Mouse (Mus musculus) liver, embryonic 16.5 days (tissue): ENCODE data around the gene Aox1. TPM values are rescaled to one million over a fixed set of nuclear protein-coding genes. Genes with fewer than 3 reads are reported as not detected.
A peak's percentile ranks its signal among the peaks of the same experiment; 100 is the strongest.
"Not testable (repeated sequence)": the region's sequence is repeated elsewhere in the genome, so short reads cannot be mapped to it uniquely, and the experiment has no call there.

ENCODE experiments used
- ATAC-seq: fragments of 200-750 bp; cut with Nextera tagmentation; 2 replicates; pipeline ENCODE4 v1.8.0; 2017; ENCODE audit warnings: low read depth, mild to moderate bottlenecking, moderate number of reproducible peaks, moderate library complexity
- H3K27ac ChIP-seq: fragments of 300-500 bp; sonication (generic); 2 replicates; pipeline ENCODE4 v1.5.1; 2014; ENCODE audit warnings: mild to moderate bottlenecking, low read length
- H3K27me3 ChIP-seq: fragments of 300-500 bp; sonication (generic); 2 replicates; pipeline ENCODE4 v1.6.1; 2014; ENCODE audit warnings: low read depth, low read length, mixed read lengths; ENCODE audit not compliant: control insufficient read depth, insufficient read depth
- H3K36me3 ChIP-seq: fragments of 300-500 bp; sonication (generic); 2 replicates; pipeline ENCODE4 v1.6.1; 2014; ENCODE audit warnings: mild to moderate bottlenecking; ENCODE audit not compliant: control insufficient read depth, insufficient read depth
- H3K4me1 ChIP-seq: fragments of 300-500 bp; sonication (generic); 2 replicates; pipeline ENCODE4 v1.6.1; 2014; ENCODE audit warnings: low read depth, low read length, mixed read lengths; ENCODE audit not compliant: control insufficient read depth
- H3K4me2 ChIP-seq: fragments of 300-500 bp; sonication (generic); 2 replicates; pipeline ENCODE4 v1.6.1; 2014; ENCODE audit warnings: low read depth, low read length, mixed read lengths
- H3K4me3 ChIP-seq: fragments of 300-500 bp; sonication (generic); 2 replicates; pipeline ENCODE4 v1.5.1; 2014; ENCODE audit warnings: low read depth, mild to moderate bottlenecking, low read length
- H3K9ac ChIP-seq: fragments of 300-500 bp; sonication (generic); 2 replicates; pipeline ENCODE4 v1.6.1; 2014; ENCODE audit warnings: low read depth, low read length
- H3K9me3 ChIP-seq: fragments of 300-500 bp; sonication (generic); replicated peaks from 2 replicates; pipeline ENCODE4 v1.6.1; 2016; ENCODE audit warnings: low read length; ENCODE audit not compliant: control insufficient read depth
- WGBS: fragments of 180-500 bp; shearing (Covaris S2); extraction: QIAGEN DNeasy Blood & Tissue Kit; methylation state at CpG from one replicate; pipeline ENCODE4 v1.1.7; 2014; ENCODE audit not compliant: insufficient replicate concordance; 5-methylcytosine and 5-hydroxymethylcytosine counted together
- polyA plus RNA-seq: library from polyadenylated mRNA; unstranded; fragments of >200 nt; fragmentation: Nextera tagmentation; extraction: Ambion mirVana; gene quantifications from 2 replicates; pipeline ENCODE4 v1.2.1, GENCODE M21; 2015

Gene Aox1
- polyA plus RNA-seq, 1 experiment from 2014 or later = 0.44 TPM

GRCm38 (mm10) chr1:58030156-58030871 is 583 bp downstream of the Aox1 start:
- WGBS = 33% methylated on average over 13 of the region's 13 CpGs
- H3K4me2 ChIP-seq = peak overlapping the region; percentile 58
- H3K4me3 ChIP-seq = peak overlapping the region; percentile 43
- no peaks in the 10 kb centered on the region for H3K36me3 ChIP-seq
- peak overlapping the region; percentile 31; the same call in 1 of the 2 replicates for H3K9ac ChIP-seq
- peaks cover 17% of the 10 kb centered on the region for H3K4me1 ChIP-seq
- no peak overlapping the region for H3K27ac ChIP-seq
- no peaks in the 10 kb centered on the region for H3K9me3 ChIP-seq
- H3K27me3 ChIP-seq = no peaks in the 10 kb centered on the region
- 0 out of 2 replicates have a peak, but pooled peaks have one; percentile 49 for ATAC-seq

- Histone ChIP-seq H3K4me3 (no peak overlapping the region), H3K9ac (no peak overlapping the region), H3K27ac (no peak overlapping the region), H3K4me2 (no peak overlapping the region), H3K36me3 (no peaks in the 10 kb centered on the region), H3K9me3 (no peaks in the 10 kb centered on the region), H3K27me3 (no peaks in the 10 kb centered on the region), H3K4me1 (peaks cover 17% of the 10 kb centered on the region)
- ATAC-seq = no peak
- 52% methylated on average over 10 of the region's 10 CpGs for WGBS
Measured at GRCm38 (mm10) chr1:58031160-58031769, 1.5 kb downstream of the Aox1 start.

DNA sequence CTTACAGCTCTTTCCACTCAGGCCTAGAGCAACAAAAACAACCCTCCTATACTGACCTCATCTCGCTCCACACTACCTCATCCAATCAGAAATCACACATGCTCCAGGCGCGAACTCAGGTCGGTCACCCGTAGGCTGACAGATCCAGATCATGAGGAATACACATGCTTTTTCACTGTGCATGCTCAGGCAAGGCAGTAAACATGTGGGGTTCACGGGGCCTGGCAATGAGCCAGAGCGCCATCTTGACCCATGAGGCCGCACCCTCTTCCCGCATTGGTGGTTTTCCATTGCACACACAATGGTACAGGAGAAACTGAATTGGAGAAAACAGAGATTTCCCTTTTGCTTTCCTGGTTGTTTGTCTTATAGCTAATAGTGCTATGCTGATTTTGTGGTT is 7.6 kb downstream of the Aox1 start:
- WGBS = 86% methylated on average over 9 of the region's 9 CpGs
- H3K9me3 ChIP-seq, H3K4me1 ChIP-seq, H3K27me3 ChIP-seq, H3K4me3 ChIP-seq, ATAC-seq, H3K4me2 ChIP-seq, H3K9ac ChIP-seq, H3K27ac ChIP-seq, H3K36me3 ChIP-seq: not testable (repeated sequence)

- H3K4me1 ChIP-seq = no peaks in the 10 kb centered on the region
- H3K4me2 ChIP-seq = no peak overlapping the region
- no peak overlapping the region for H3K9ac ChIP-seq
- no peak overlapping the region for H3K4me3 ChIP-seq
- H3K27ac ChIP-seq = no peak overlapping the region
- no peaks in the 10 kb centered on the region for H3K36me3 ChIP-seq
- 42% methylated on average over 3 of the region's 3 CpGs for WGBS
- ATAC-seq = no peak
- H3K9me3 ChIP-seq = no peaks in the 10 kb centered on the region
- no peaks in the 10 kb centered on the region for H3K27me3 ChIP-seq
Measured at GRCm38 (mm10) chr1:58045076-58045475, 15.3 kb downstream of the Aox1 start.

DNA sequence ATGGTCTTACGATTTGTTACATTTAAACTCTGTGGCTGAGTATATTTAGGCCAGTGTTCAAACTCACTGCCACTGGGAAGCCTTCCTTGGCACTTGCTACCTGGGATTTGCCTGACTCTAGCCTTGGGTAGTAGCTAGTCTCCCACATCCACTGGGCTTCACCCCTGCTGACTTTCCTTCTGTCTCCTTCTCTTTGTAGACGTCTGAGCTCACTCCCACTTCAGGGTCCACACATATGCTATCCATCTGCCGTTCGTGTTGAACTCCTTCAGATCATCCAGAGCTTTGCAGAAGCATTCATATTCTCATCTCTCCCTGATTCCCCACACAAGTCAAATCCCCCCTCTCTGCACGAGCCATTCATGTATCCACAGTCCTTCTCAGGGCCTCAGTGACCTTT is 15.8 kb downstream of the Aox1 start:
- H3K9me3 ChIP-seq = no peaks in the 10 kb centered on the region
- no peaks in the 10 kb centered on the region for H3K4me1 ChIP-seq
- no peak overlapping the region for H3K4me3 ChIP-seq
- ATAC-seq = no peak
- H3K4me2 ChIP-seq = no peak overlapping the region
- no peaks in the 10 kb centered on the region for H3K27me3 ChIP-seq
- no peak overlapping the region for H3K9ac ChIP-seq
- no peak overlapping the region for H3K27ac ChIP-seq
- H3K36me3 ChIP-seq = no peaks in the 10 kb centered on the region
- WGBS = 54% methylated on average over 5 of the region's 5 CpGs

DNA sequence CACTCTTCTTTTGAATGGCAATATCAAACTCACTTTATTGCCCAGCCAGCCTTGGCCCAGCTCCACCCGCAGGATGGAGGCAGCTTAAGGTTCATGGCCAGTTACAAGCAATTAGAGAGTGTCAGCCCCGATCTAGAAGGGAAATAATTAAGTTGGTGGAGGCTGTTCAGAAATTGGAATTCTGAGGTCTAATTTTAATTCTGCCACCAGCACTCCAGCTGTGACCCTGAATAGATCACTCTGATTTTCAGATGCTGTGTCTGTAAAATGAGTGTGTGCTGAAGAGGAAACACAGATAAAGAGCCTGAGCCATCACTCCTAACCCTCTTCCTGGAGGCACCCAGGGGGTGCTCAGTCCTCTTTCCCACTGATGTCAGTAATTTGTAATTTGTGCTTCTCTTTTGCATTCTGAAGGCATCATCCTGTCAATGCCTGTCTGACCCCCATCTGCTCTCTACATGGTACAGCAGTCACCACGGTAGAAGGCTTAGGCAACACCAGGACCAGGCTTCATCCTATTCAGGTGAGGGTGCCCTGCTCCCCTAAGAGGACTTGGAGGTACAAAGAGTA is 17.1 kb downstream of the Aox1 start:
- WGBS = 50% methylated on average over 3 of the region's 3 CpGs
- Histone ChIP-seq H3K27me3 (no peaks in the 10 kb centered on the region), H3K4me2 (no peak overlapping the region), H3K4me3 (no peak overlapping the region), H3K4me1 (no peaks in the 10 kb centered on the region), H3K9ac (no peak overlapping the region), H3K36me3 (no peaks in the 10 kb centered on the region), H3K9me3 (no peaks in the 10 kb centered on the region), H3K27ac (no peak overlapping the region)
- no peak for ATAC-seq

DNA sequence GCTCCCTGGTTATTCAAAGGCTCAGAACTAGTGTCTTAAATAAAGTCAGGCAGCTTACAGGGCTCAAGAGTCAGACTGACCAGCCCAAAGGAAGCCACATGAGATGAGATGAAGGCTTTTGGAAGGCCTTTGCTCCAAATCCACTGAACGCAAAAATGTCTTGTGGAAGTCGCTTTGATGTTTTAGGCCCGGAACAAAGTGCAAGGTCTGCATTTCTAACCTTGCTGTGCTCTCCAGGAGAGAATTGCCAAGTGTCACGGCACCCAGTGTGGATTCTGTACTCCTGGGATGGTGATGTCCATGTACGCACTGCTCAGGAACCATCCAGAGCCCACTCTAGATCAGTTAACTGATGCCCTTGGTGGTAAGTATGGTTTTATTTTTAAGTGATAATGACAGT is 19.4 kb downstream of the Aox1 start:
- H3K36me3 ChIP-seq = no peaks in the 10 kb centered on the region
- WGBS = 68% methylated on average over 5 of the region's 5 CpGs
- H3K27ac ChIP-seq = no peak overlapping the region
- H3K27me3 ChIP-seq = no peaks in the 10 kb centered on the region
- H3K9ac ChIP-seq = no peak overlapping the region
- no peak overlapping the region for H3K4me2 ChIP-seq
- H3K9me3 ChIP-seq = no peaks in the 10 kb centered on the region
- H3K4me3 ChIP-seq = no peak overlapping the region
- ATAC-seq = no peak
- no peaks in the 10 kb centered on the region for H3K4me1 ChIP-seq

DNA sequence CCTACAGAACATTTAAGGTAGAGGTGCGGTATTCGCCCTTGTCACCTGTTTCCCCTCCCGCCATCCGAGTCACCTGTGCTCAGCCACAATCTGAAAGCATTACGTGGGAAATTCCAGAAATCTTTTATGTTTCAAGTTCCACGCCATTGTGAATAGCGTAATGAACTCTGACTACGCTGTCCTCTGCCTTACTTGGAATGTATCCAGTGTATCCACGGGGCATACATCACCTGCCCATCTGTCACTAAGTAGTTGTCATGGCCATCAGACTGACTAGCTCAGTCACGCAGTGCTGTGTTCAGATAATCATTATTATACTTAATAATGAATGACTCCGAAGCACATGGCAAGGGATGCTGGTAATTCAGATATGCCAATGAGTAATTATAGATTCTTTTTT is 25.9 kb downstream of the Aox1 start:
- no peak for ATAC-seq
- Histone ChIP-seq H3K9ac (no peak overlapping the region), H3K4me1 (no peaks in the 10 kb centered on the region), H3K27ac (no peak overlapping the region), H3K27me3 (no peaks in the 10 kb centered on the region), H3K9me3 (no peaks in the 10 kb centered on the region), H3K36me3 (no peaks in the 10 kb centered on the region), H3K4me3 (no peak overlapping the region), H3K4me2 (no peak overlapping the region)
- WGBS = 78% methylated on average over 11 of the region's 11 CpGs
